Mouse (Mus musculus): ENCODE results near the gene Mtap. TPM values are rescaled to one million over a fixed set of nuclear protein-coding genes. Genes with fewer than 3 reads are reported as not detected.

Mtap gene
- polyA plus RNA-seq, 1 experiment from 2014 or later, result 72.0 TPM

DNA sequence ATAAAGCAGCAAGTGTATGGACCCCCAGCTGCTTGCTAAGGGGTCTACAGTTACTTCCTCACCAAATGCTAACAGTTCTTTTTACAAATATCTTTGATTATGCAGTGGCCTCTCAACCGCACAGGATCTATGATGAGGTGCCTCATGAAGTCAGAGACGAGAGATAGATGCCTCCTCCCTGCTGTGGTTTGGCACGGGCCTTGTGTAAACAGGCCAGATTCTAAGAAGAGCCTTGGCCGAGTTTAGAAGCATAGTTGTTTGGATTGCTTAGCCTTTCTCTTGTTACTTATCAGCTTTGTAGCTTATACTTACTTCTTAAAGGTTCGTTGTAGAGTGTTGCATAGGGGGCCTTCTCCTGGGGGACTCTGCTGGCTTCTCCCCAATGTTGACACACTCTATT lies 25.6 kb downstream of the Mtap start:
- ATAC-seq (ENCODE audit: low FRiP score, low TSS enrichment), result no peak
- Histone ChIP-seq H3K27ac (ENCODE audit: low read length) (no peak overlapping the region), H3K9ac (replicated peaks; ENCODE audit: low read length) (no peak overlapping the region), H3K36me3 (ENCODE audit: insufficient read depth, low read length) (peaks cover 48% of the 10 kb centered on the region), H3K4me2 (replicated peaks; ENCODE audit: low read depth, low read length) (no peak overlapping the region), H3K4me3 (ENCODE audit: low read length) (no peak overlapping the region), H3K9me3 (ENCODE audit: low read length) (no peaks in the 10 kb centered on the region), H3K27me3 (ENCODE audit: insufficient read depth, low read length) (no peaks in the 10 kb centered on the region), H3K4me1 (ENCODE audit: insufficient read depth, low read length) (no peaks in the 10 kb centered on the region)
- WGBS, result 83% methylated on average over 5 of the region's 5 CpGs

DNA sequence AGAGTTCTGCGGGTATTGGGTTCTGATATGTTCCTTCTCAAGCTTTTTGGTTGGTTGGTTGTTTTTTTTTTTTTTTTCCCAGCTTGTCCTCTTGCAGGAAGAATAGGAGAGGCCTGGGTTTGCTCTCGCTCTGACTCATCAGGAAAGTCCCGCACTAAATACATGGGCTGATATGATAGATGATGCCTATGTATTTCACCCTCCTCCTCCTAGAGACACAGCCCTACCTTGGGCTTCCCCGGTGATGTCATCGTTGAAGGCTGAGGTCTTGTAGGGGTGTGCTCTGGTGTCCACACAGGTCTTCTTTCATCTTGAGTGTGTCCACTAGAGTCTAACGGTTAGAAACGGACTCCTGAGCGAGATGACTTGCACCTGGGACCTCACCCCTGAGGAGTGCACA lies 26.7 kb downstream of the Mtap start:
- H3K9me3 ChIP-seq (ENCODE audit: low read length), result no peaks in the 10 kb centered on the region
- WGBS, result 94% methylated on average over 8 of the region's 8 CpGs
- no peaks in the 10 kb centered on the region for H3K4me1 ChIP-seq (ENCODE audit: insufficient read depth, low read length)
- no peak overlapping the region for H3K27ac ChIP-seq (ENCODE audit: low read length)
- no peaks in the 10 kb centered on the region for H3K27me3 ChIP-seq (ENCODE audit: insufficient read depth, low read length)
- H3K4me3 ChIP-seq (ENCODE audit: low read length), result no peak overlapping the region
- no peak overlapping the region for H3K4me2 ChIP-seq (replicated peaks; ENCODE audit: low read depth, low read length)
- H3K36me3 ChIP-seq (ENCODE audit: insufficient read depth, low read length), result peaks cover 48% of the 10 kb centered on the region
- H3K9ac ChIP-seq (replicated peaks; ENCODE audit: low read length), result no peak overlapping the region
- ATAC-seq (ENCODE audit: low FRiP score, low TSS enrichment), result no peak

DNA sequence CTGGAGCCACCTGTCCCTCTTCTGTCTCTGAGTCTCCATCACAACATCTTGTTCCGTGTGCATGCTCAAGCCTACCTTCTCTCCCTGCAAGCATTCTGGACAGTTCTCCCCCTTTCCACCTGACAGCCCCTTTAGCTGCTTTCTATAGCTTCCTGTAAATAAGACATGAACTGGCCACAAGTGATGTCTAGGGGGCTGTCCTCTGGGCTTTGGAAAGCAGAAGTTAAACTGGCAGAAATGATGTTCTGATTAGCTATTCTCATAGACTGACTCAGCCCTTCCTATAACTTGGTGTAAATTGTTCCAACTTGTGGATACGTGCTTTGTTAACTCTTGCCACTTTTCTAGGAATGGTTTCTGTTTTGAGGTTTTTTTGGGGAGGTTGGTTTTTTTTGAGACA lies 27.8 kb downstream of the Mtap start:
- Histone ChIP-seq H3K4me1 (ENCODE audit: insufficient read depth, low read length) (no peaks in the 10 kb centered on the region), H3K4me3 (ENCODE audit: low read length) (no peak overlapping the region), H3K27me3 (ENCODE audit: insufficient read depth, low read length) (no peaks in the 10 kb centered on the region), H3K36me3 (ENCODE audit: insufficient read depth, low read length) (peaks cover 50% of the 10 kb centered on the region), H3K27ac (ENCODE audit: low read length) (no peak overlapping the region), H3K9me3 (ENCODE audit: low read length) (no peaks in the 10 kb centered on the region), H3K9ac (replicated peaks; ENCODE audit: low read length) (no peak overlapping the region), H3K4me2 (replicated peaks; ENCODE audit: low read depth, low read length) (no peak overlapping the region)
- WGBS, result 92% methylated on average over 2 of the region's 2 CpGs
- no peak for ATAC-seq (ENCODE audit: low FRiP score, low TSS enrichment)

DNA sequence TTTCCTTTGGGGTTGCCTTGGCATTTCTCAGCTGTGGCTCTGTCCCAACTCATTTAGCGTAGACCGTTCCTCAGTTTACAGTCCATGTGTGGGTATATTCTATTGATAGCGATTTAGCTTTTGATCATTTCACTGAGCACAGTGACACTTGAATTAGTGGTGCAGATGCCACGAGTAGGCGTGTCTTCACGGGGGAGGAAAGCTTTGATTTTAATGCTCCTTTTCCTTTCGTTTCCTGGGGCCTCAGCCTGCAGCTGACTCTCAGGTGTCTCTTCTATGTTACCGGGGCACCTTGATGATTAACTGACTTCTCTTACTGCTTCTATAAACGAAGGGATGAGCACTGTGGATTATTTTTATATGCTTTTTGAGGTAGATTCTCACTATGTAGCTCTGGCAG lies 32.0 kb downstream of the Mtap start:
- no peaks in the 10 kb centered on the region for H3K4me1 ChIP-seq (ENCODE audit: insufficient read depth, low read length)
- 83% methylated on average over 9 of the region's 9 CpGs for WGBS
- no peak overlapping the region for H3K9ac ChIP-seq (replicated peaks; ENCODE audit: low read length)
- no peak overlapping the region for H3K27ac ChIP-seq (ENCODE audit: low read length)
- H3K27me3 ChIP-seq (ENCODE audit: insufficient read depth, low read length), result no peaks in the 10 kb centered on the region
- peaks cover 56% of the 10 kb centered on the region for H3K36me3 ChIP-seq (ENCODE audit: insufficient read depth, low read length)
- no peaks in the 10 kb centered on the region for H3K9me3 ChIP-seq (ENCODE audit: low read length)
- H3K4me3 ChIP-seq (ENCODE audit: low read length), result no peak overlapping the region
- no peak for ATAC-seq (ENCODE audit: low FRiP score, low TSS enrichment)
- H3K4me2 ChIP-seq (replicated peaks; ENCODE audit: low read depth, low read length), result no peak overlapping the region

DNA sequence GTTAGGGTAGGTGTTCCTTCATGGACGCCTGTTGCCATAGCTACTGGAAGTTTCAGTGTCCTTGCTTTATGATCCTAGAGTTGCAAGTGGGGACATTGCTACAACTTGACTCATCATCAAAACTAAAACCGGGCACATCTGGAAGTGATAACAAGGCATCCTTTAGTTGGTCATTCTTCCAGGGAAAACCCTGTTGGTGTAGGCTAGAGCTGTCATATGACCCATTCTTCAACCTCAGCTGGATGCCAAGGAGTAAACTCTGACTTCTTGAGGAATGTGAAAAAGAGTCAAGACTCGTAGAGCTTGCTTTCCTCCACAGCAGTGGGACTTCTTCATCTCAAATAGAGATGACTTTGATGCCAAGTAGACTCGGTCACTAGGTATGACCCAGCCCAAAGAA lies 32.8 kb downstream of the Mtap start:
- Histone ChIP-seq H3K4me1 (ENCODE audit: insufficient read depth, low read length) (no peaks in the 10 kb centered on the region), H3K4me2 (replicated peaks; ENCODE audit: low read depth, low read length) (no peak overlapping the region), H3K9me3 (ENCODE audit: low read length) (no peaks in the 10 kb centered on the region), H3K27ac (ENCODE audit: low read length) (no peak overlapping the region), H3K9ac (replicated peaks; ENCODE audit: low read length) (no peak overlapping the region), H3K36me3 (ENCODE audit: insufficient read depth, low read length) (peaks cover 56% of the 10 kb centered on the region), H3K4me3 (ENCODE audit: low read length) (no peak overlapping the region), H3K27me3 (ENCODE audit: insufficient read depth, low read length) (no peaks in the 10 kb centered on the region)
- no peak for ATAC-seq (ENCODE audit: low FRiP score, low TSS enrichment)
- WGBS, result 81% methylated on average over 4 of the region's 4 CpGs

DNA sequence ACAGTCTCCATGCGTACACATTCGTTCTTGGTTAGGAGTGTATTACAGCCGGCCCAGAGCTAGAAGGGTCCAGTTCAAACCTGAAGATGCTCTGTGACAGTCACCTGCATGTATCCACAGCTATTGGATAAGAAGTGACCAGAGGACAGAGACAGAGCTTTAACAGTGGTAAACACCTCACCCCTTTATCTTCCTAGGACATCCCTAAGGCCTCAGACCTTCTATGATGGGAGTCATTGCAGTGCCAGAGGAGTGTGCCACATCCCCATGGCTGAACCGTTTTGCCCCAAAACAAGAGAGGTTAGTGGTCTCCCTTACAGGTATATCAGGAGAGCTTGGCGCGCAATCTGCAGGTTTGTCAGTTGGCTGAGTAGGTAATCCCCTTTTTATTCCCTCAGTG lies 34.0 kb downstream of the Mtap start:
- Histone ChIP-seq H3K36me3 (ENCODE audit: insufficient read depth, low read length) (peaks cover 63% of the 10 kb centered on the region), H3K4me2 (replicated peaks; ENCODE audit: low read depth, low read length) (no peak overlapping the region), H3K9ac (replicated peaks; ENCODE audit: low read length) (no peak overlapping the region), H3K4me1 (ENCODE audit: insufficient read depth, low read length) (no peaks in the 10 kb centered on the region), H3K9me3 (ENCODE audit: low read length) (no peaks in the 10 kb centered on the region), H3K4me3 (ENCODE audit: low read length) (no peak overlapping the region), H3K27ac (ENCODE audit: low read length) (no peak overlapping the region), H3K27me3 (ENCODE audit: insufficient read depth, low read length) (no peaks in the 10 kb centered on the region)
- 98% methylated on average over 6 of the region's 6 CpGs for WGBS
- ATAC-seq (ENCODE audit: low FRiP score, low TSS enrichment), result no peak

DNA sequence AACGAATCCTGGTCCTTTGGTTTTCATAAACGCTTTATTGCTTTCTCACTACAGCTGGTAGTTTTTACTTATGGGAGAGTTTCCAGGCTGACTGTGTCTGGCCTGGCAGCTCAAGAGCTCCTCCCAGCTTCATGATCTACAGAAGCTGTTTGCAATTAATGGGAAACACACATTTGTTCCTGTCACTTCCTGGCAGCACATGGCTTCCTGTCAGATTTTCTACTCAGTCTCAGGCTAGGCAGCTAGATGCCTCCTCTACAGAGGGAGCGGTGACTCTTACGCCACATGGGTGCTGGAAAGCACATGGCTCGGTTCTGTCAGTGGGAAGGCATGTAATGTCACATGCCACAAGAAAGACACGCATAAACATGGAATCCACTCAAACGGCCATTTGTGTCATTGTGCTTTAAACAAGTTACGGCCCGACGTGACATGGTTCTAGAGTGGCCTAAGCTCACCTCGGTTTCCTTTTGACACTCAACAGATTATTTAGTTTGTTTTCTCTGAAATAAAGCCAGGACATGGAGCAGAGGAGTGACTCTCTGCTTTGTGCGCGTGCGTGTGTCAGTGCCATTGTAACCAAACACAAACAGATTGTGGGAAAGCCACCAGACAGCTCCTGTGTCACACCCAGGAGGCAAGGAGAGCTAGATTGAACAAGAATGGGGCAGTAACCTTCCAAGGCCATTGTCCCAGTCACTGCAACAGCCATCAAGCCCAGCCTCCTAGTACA lies 36.1 kb downstream of the Mtap start:
- no peaks in the 10 kb centered on the region for H3K9me3 ChIP-seq (ENCODE audit: low read length)
- H3K9ac ChIP-seq (replicated peaks; ENCODE audit: low read length), result no peak overlapping the region
- no peaks in the 10 kb centered on the region for H3K27me3 ChIP-seq (ENCODE audit: insufficient read depth, low read length)
- H3K36me3 ChIP-seq (ENCODE audit: insufficient read depth, low read length), result peaks cover 65% of the 10 kb centered on the region
- 95% methylated on average over 14 of the region's 14 CpGs for WGBS
- peaks cover 3% of the 10 kb centered on the region; the same call in 1 of the 2 replicates for H3K4me1 ChIP-seq (ENCODE audit: insufficient read depth, low read length)
- H3K4me3 ChIP-seq (ENCODE audit: low read length), result no peak overlapping the region
- H3K27ac ChIP-seq (ENCODE audit: low read length), result no peak overlapping the region
- no peak overlapping the region for H3K4me2 ChIP-seq (replicated peaks; ENCODE audit: low read depth, low read length)
- ATAC-seq (ENCODE audit: low FRiP score, low TSS enrichment), result no peak

DNA sequence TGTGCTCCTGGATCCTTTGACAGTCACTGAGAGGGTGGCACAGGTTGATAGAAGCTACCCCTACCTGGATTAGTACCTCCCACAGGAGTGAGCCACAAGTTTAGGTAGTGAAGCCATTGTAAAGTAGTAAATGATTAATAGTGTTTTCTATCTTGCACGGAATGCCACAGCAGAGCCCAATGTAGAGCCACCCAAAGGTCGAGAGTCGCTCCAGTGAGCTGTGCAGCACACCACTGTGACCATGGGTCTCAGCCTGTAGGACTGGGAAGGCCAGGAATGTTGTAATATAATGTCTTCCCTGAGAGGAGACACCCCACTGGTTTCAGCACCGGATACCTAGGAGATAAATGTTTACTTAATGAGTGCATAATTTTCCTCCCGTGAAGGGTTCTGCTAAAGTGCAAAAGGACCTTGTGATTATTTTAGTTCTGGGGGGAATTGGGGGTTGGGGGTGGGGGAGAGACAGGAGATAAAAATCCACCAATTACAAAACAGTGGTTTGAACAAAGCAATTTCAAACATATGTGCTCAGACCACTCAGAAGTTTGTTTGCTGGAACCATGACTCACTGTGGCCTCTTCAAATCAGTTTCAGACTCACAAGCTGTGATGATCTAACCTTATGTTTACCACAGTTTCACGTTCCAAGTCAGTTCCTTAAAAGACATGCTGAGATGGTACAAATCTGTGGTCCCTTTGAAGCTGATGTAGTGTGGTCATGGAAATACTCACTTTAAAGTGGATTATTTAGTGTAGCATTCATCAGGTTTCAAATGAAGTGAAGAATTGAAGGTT lies 40.8 kb downstream of the Mtap start:
- H3K27me3 ChIP-seq (ENCODE audit: insufficient read depth, low read length), result no peaks in the 10 kb centered on the region
- peak overlapping the region; percentile 55; the same call in 1 of the 2 replicates for H3K27ac ChIP-seq (ENCODE audit: low read length)
- ATAC-seq (ENCODE audit: low FRiP score, low TSS enrichment), result peak; percentile 99
- H3K9ac ChIP-seq (replicated peaks; ENCODE audit: low read length), result no peak overlapping the region
- H3K9me3 ChIP-seq (ENCODE audit: low read length), result no peaks in the 10 kb centered on the region
- H3K4me2 ChIP-seq (replicated peaks; ENCODE audit: low read depth, low read length), result no peak overlapping the region
- H3K4me3 ChIP-seq (ENCODE audit: low read length), result no peak overlapping the region
- WGBS, result 52% methylated on average over 6 of the region's 6 CpGs
- H3K4me1 ChIP-seq (ENCODE audit: insufficient read depth, low read length), result peaks cover 3% of the 10 kb centered on the region; the same call in 1 of the 2 replicates
- peaks cover 78% of the 10 kb centered on the region for H3K36me3 ChIP-seq (ENCODE audit: insufficient read depth, low read length)

DNA sequence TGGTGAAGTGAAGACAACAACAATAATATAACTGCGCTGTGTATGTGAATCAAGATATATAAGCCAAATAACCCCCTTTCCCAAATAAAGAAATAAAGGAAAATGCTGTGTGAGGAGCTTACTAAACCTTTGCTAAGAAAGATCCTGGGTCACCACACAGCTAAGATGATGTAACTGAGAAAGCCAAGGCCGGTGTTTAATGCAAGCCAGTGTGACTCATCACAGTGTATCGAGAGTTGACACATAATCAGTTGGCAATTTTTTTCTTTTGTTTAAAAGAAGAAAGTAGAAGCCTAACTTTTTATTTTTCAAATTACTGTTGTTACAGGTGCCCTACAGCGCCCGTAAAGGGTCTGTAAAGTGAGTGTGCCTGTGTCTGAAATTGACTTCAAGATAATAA lies 43.2 kb downstream of the Mtap start:
- Histone ChIP-seq H3K27ac (ENCODE audit: low read length) (no peak overlapping the region), H3K36me3 (ENCODE audit: insufficient read depth, low read length) (peaks cover 57% of the 10 kb centered on the region), H3K27me3 (ENCODE audit: insufficient read depth, low read length) (no peaks in the 10 kb centered on the region), H3K4me1 (ENCODE audit: insufficient read depth, low read length) (peaks cover 3% of the 10 kb centered on the region; the same call in 1 of the 2 replicates), H3K9me3 (ENCODE audit: low read length) (no peaks in the 10 kb centered on the region; the same call in 1 of the 2 replicates), H3K4me3 (ENCODE audit: low read length) (no peak overlapping the region), H3K4me2 (replicated peaks; ENCODE audit: low read depth, low read length) (no peak overlapping the region), H3K9ac (replicated peaks; ENCODE audit: low read length) (no peak overlapping the region)
- ATAC-seq (ENCODE audit: low FRiP score, low TSS enrichment), result no peak
- 95% methylated on average over 5 of the region's 5 CpGs for WGBS

DNA sequence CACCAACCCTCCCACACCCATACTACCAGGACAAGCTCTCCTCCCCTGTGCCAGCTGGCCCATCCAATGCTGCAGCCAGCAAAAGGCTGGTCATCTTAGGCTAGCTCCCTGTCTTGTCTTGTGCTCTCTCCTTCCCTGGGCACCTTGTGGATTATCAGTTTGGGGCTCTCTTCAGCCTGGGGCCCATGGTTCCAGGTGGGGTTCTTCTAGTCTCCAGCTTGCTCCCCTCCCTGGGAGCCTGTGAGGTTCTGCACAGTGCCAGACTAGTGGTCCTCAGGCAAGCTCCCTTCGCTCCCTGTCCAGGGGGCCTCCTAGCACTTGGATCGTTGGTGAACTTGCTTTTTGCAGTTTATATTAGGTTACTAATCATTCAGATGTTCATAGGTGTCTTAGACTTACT lies 44.7 kb downstream of the Mtap start:
- no peaks in the 10 kb centered on the region; the same call in 1 of the 2 replicates for H3K9me3 ChIP-seq (ENCODE audit: low read length)
- H3K9ac ChIP-seq (replicated peaks; ENCODE audit: low read length), result no peak overlapping the region
- no peak overlapping the region for H3K27ac ChIP-seq (ENCODE audit: low read length)
- H3K36me3 ChIP-seq (ENCODE audit: insufficient read depth, low read length), result peaks cover 42% of the 10 kb centered on the region
- no peak overlapping the region for H3K4me3 ChIP-seq (ENCODE audit: low read length)
- WGBS, result 98% methylated on average over 2 of the region's 2 CpGs
- no peak overlapping the region for H3K4me2 ChIP-seq (replicated peaks; ENCODE audit: low read depth, low read length)
- peaks cover 3% of the 10 kb centered on the region; the same call in 1 of the 2 replicates for H3K4me1 ChIP-seq (ENCODE audit: insufficient read depth, low read length)
- H3K27me3 ChIP-seq (ENCODE audit: insufficient read depth, low read length), result no peaks in the 10 kb centered on the region
- no peak for ATAC-seq (ENCODE audit: low FRiP score, low TSS enrichment)
